Mouse (Mus musculus): Measurements from ENCODE around the gene Myh4. TPM values are rescaled to one million over a fixed set of nuclear protein-coding genes. Genes with fewer than 3 reads are reported as not detected.

Gene Myh4
- polyA plus RNA-seq (2012): not detected in 2 replicates

DNA sequence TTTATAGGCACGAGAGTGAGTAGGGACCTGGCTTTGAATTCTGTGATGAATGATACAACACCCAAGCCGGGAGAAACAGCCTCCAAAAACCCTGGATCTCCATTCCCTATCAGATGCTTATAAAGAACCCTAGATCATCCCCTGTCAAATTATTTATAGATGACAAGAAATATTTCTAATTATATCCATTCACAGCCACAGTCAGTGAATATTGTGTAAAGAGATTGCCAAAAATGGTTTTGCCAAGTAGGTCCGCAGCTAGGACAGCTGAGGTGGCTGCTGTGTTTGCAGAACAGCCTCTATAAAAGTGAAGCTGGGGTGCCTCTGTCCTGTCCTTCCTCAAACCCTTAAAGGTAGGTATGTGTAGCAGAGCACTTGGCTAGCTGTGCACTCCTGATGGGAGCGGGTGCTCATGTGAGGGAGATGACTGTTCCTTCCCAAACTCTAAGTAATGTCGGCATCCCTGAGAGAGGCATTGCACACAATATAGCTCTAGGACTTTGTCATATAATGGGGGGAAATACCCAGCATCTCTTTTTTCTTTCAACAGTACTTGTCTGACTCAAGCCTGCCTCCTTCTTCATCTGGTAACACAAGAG, at the start of gene Myh4:
TSS of gene Myh4 (plus strand) at position 549 of the 599 bp plus-strand sequence.

DNA sequence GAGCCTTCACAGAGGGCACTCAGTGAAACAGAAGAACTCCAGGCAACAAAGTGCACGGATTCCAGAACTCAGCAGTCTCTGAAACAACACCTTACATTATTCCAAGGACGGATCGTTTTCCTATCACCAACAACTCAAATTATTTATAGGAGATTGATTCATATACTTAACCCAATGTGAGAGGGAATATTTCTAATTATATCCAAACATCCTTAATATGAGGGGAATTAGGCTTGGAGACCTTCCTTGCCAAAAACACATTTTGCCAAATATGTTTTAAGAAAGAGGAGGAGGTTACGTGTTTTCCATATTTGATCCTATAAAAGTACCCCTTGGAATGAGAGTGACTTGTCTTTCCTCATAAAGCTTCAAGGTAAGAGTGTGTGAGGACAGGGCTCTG, 38.1 kb upstream of the Myh4 start, which contains the start of gene Myh1:
TSS of gene Myh1 (plus strand) at position 301 of the 400 bp plus-strand sequence.

DNA sequence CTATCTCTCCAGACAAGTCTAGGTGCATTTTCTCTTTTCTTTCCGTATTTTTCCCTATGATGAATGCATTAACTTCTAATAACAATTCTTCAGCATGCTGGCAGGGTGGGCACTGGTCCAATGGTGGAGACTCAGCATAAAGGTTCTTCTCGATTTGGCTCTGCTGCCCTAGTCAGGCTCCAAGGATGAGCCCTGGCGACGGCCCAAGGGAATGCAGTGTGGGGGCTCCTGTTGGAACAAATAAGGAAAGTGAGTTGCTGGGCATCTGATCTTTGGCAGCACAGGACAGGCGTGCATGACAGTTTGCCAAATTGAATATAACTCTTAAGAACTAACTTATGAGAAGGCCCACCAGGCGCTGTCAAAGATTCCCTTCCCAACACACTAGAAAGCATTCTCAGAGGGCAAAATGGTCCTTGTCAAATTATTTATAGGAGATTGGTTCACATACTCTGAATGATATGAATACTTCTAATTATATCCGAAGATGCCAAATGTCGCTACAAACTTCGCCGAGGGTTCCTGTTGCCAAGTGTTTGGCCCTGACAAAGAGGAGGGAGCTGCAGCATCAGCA, 38.9 kb downstream of the Myh4 start, which contains the start of gene Myh8:
TSS of gene Myh8 (plus strand) at position 524 of the 574 bp plus-strand sequence.

Other genes with a start within 250 kb of the Myh4 start
- gene Tmem220, start 212.9 kb upstream of the Myh4 start, polyA plus RNA-seq (2012): 0.08 and 0.29 TPM in 2 replicates
- gene Adprm, start 185.4 kb upstream of the Myh4 start, polyA plus RNA-seq (2012): 1.5 and 1.6 TPM in 2 replicates
- gene Sco1, start 185.4 kb upstream of the Myh4 start, polyA plus RNA-seq (2012): 3.3 and 4.5 TPM in 2 replicates
- gene Myh3, start 159.7 kb upstream of the Myh4 start, polyA plus RNA-seq (2012): not detected in 2 replicates
- not detected in 2 replicates for gene Myh2, start 67.0 kb upstream of the Myh4 start, polyA plus RNA-seq (2012)
- gene Myh1, start 38.0 kb upstream of the Myh4 start, polyA plus RNA-seq (2012): not detected in 2 replicates
- 0.03 TPM in 1 of 2 replicates, not detected in the other for gene Myh8, start 39.1 kb downstream of the Myh4 start, polyA plus RNA-seq (2012)
- not detected in 2 replicates for gene Myh13, start 83.6 kb downstream of the Myh4 start, polyA plus RNA-seq (2012)
- 4.4 and 6.6 TPM in 2 replicates for gene Gas7, start 217.4 kb downstream of the Myh4 start, polyA plus RNA-seq (2012)